Mouse (Mus musculus): Measurements from ENCODE around the gene Prkca. TPM values are rescaled to one million over a fixed set of nuclear protein-coding genes. Genes with fewer than 3 reads are reported as not detected.

Gene Prkca
- total and polyA plus RNA-seq, 2 experiments from 2014 or later: 7.9 to 32.0 TPM

DNA sequence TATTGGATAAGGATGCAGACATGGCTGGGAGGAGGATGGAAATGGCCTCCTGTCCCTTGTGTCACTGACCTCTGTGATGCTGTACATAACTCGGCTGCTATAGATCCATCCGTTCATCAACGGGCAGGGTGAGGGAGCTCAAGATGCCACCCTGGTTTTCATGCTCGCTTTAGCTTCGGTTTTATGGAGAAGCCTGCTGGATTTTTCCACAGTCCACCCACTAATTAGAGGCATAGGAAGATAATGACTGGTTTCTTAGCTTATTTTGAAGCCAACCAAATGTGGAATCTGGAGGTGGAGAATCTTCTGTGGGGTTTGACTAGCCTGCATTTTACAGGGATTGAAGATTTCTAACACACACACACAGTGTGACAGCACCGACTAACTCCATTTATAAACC lies 286.6 kb downstream of the Prkca start:
- WGBS: 90% methylated on average over 6 of the region's 6 CpGs
- Histone ChIP-seq H3K27me3 (ENCODE audit: insufficient read depth, low read length) (no peaks in the 10 kb centered on the region), H3K4me3 (ENCODE audit: low read depth, low read length) (no peak overlapping the region), H3K4me1 (ENCODE audit: insufficient read depth, low read length) (no peaks in the 10 kb centered on the region), H3K27ac (ENCODE audit: low read depth, low read length) (no peak overlapping the region), H3K36me3 (ENCODE audit: insufficient read depth, low read length) (no peaks in the 10 kb centered on the region), H3K4me2 (ENCODE audit: low read depth, low read length, poor library complexity, severe bottlenecking) (no peak overlapping the region), H3K9me3 (ENCODE audit: low read length) (no peaks in the 10 kb centered on the region), H3K9ac (replicated peaks; ENCODE audit: low read length, poor library complexity, severe bottlenecking) (no peak overlapping the region)
- no peak for TF ChIP-seq CTCF (IDR thresholded peaks at IDR 0.05)
- ATAC-seq (ENCODE audit: low FRiP score) (no peak), DNase-seq (ENCODE audit: low spot score) (no peak)

DNA sequence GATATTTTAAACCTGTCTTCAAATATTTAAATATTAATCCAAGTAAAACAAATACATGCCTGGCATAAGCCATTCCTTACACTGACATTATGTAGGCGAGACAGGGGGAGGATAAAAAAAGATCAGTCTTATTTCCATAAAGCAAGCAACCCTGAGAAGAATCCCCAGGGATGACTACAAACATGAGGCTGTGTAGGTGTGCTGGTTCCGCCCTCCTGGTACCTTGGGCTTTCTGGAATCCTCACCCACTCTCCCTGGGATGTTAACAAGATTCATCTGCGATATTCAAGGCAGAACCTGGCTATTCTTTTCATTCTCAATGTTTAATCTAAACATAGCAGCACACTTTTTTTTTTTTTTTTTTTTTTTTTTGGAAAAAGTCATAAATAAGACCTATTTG lies 289.1 kb downstream of the Prkca start:
- no peaks in the 10 kb centered on the region for H3K9me3 ChIP-seq (ENCODE audit: low read length)
- H3K4me2 ChIP-seq (ENCODE audit: low read depth, low read length, poor library complexity, severe bottlenecking): no peak overlapping the region
- DNase-seq (ENCODE audit: low spot score) (no peak), ATAC-seq (ENCODE audit: low FRiP score) (no peak)
- no peaks in the 10 kb centered on the region for H3K27me3 ChIP-seq (ENCODE audit: insufficient read depth, low read length)
- no peaks in the 10 kb centered on the region for H3K36me3 ChIP-seq (ENCODE audit: insufficient read depth, low read length)
- 82% methylated on average over 3 of the region's 3 CpGs for WGBS
- H3K4me3 ChIP-seq (ENCODE audit: low read depth, low read length): no peak overlapping the region
- no peaks in the 10 kb centered on the region for H3K4me1 ChIP-seq (ENCODE audit: insufficient read depth, low read length)
- H3K9ac ChIP-seq (replicated peaks; ENCODE audit: low read length, poor library complexity, severe bottlenecking): no peak overlapping the region
- no peak for TF ChIP-seq CTCF (IDR thresholded peaks at IDR 0.05)
- no peak overlapping the region for H3K27ac ChIP-seq (ENCODE audit: low read depth, low read length)

DNA sequence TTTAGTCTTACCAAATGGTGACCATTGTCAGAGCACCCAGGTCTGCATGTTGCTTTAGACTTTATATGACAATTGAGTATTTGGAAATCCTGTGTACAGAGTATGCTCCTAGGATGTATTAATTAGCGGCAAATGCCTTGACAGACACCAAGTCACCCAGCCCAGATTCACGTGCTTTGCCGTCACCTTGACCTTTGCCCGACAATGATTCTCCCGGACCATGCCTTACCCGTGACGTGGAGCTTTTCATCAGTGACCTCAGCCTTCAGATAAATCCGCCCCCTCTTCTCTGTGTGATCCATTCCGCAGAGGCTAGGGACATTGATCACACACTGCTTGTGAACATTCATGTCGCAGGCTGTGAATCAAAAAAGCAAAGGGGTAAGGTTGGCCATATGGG lies 290.0 kb downstream of the Prkca start:
- ATAC-seq (ENCODE audit: low FRiP score) (no peak), DNase-seq (ENCODE audit: low spot score) (no peak)
- no peak overlapping the region for H3K9ac ChIP-seq (replicated peaks; ENCODE audit: low read length, poor library complexity, severe bottlenecking)
- 82% methylated on average over 10 of the region's 10 CpGs for WGBS
- H3K9me3 ChIP-seq (ENCODE audit: low read length): no peaks in the 10 kb centered on the region
- H3K36me3 ChIP-seq (ENCODE audit: insufficient read depth, low read length): no peaks in the 10 kb centered on the region
- no peaks in the 10 kb centered on the region for H3K27me3 ChIP-seq (ENCODE audit: insufficient read depth, low read length)
- no peaks in the 10 kb centered on the region for H3K4me1 ChIP-seq (ENCODE audit: insufficient read depth, low read length)
- no peak for TF ChIP-seq CTCF (IDR thresholded peaks at IDR 0.05)
- H3K27ac ChIP-seq (ENCODE audit: low read depth, low read length): no peak overlapping the region
- no peak overlapping the region for H3K4me3 ChIP-seq (ENCODE audit: low read depth, low read length)
- no peak overlapping the region for H3K4me2 ChIP-seq (ENCODE audit: low read depth, low read length, poor library complexity, severe bottlenecking)

DNA sequence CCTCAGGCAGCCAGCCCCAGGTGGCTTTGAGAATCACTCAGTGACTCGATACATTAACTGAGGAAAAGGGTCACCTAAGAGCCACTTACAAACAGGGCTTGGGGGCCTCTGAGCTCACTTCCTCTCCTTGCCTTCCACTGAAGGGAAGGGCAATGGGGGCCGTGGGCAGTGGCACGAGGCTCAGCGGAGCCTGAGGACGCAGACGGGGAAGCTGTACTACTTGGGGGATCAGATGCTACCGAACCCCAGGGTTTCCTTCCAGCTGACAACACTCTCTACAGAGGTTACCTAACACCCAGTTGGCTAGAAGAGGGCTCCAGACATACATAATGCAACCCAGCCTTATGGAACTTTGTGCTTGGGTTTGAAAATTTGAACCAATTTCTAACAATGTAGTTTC lies 302.1 kb downstream of the Prkca start:
- Histone ChIP-seq H3K27ac (ENCODE audit: low read depth, low read length) (no peak overlapping the region), H3K4me1 (ENCODE audit: insufficient read depth, low read length) (no peaks in the 10 kb centered on the region), H3K27me3 (ENCODE audit: insufficient read depth, low read length) (no peaks in the 10 kb centered on the region), H3K9ac (replicated peaks; ENCODE audit: low read length, poor library complexity, severe bottlenecking) (no peak overlapping the region), H3K36me3 (ENCODE audit: insufficient read depth, low read length) (no peaks in the 10 kb centered on the region), H3K4me2 (ENCODE audit: low read depth, low read length, poor library complexity, severe bottlenecking) (no peak overlapping the region), H3K4me3 (ENCODE audit: low read depth, low read length) (no peak overlapping the region), H3K9me3 (ENCODE audit: low read length) (no peaks in the 10 kb centered on the region)
- ATAC-seq (ENCODE audit: low FRiP score): no peak
- TF ChIP-seq CTCF (IDR thresholded peaks at IDR 0.05): no peak
- DNase-seq (ENCODE audit: low spot score): no peak
- 79% methylated on average over 7 of the region's 7 CpGs for WGBS

DNA sequence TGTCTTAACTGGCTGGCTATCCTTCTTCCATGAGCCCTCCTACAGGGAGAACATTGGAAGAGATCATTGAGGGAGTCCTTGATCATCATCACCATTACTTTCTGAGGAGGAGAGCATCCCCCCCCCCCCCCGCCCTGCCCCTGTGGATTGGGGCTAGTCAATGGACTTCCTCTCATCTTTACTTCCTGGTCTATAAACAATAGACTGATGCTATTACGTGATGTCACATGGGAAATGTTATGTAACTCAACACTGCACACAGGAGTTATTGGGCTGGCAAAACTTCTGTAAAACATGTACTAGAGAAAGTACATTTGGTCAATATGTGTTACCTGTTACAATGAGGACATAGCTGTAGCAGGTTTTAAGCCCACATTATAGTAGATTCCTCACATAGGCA lies 302.9 kb downstream of the Prkca start:
- WGBS: 93% methylated on average over 2 of the region's 2 CpGs

DNA sequence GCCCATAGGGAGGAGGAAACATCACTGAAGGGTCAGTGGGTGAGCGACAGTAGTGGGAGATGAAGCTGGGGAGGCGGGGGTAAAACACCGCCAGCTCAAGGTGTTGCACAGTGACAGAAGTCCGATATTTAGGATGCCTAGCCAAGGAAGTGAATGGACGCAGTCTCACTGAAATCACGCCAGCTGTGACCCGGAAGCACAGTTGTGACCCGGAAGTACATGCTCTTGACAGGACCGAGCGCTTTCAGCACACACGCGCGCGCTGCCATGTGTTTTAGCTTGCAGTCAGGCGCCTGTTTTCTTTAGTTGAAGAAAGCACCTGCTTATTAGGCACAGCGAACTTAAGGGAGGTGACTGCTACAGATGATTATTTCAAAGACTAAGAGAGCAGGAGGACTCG lies 304.0 kb downstream of the Prkca start:
- TF ChIP-seq CTCF (IDR thresholded peaks at IDR 0.05): no peak
- 92% methylated on average over 17 of the region's 17 CpGs for WGBS
- Histone ChIP-seq H3K4me3 (ENCODE audit: low read depth, low read length) (no peak overlapping the region), H3K9ac (replicated peaks; ENCODE audit: low read length, poor library complexity, severe bottlenecking) (no peak overlapping the region), H3K4me1 (ENCODE audit: insufficient read depth, low read length) (no peaks in the 10 kb centered on the region), H3K27ac (ENCODE audit: low read depth, low read length) (no peak overlapping the region), H3K36me3 (ENCODE audit: insufficient read depth, low read length) (no peaks in the 10 kb centered on the region), H3K4me2 (ENCODE audit: low read depth, low read length, poor library complexity, severe bottlenecking) (no peak overlapping the region), H3K27me3 (ENCODE audit: insufficient read depth, low read length) (no peaks in the 10 kb centered on the region), H3K9me3 (ENCODE audit: low read length) (no peaks in the 10 kb centered on the region)
- ATAC-seq (ENCODE audit: low FRiP score) (no peak), DNase-seq (ENCODE audit: low spot score) (no peak)

More for the DNA sequence above, 302.9 kb downstream of the Prkca start:
- H3K36me3 ChIP-seq (ENCODE audit: insufficient read depth, low read length): no peaks in the 10 kb centered on the region
- H3K4me2 ChIP-seq (ENCODE audit: low read depth, low read length, poor library complexity, severe bottlenecking): no peak overlapping the region
- no peak for DNase-seq (ENCODE audit: low spot score)
- H3K4me3 ChIP-seq (ENCODE audit: low read depth, low read length): no peak overlapping the region
- no peak overlapping the region for H3K27ac ChIP-seq (ENCODE audit: low read depth, low read length)
- no peaks in the 10 kb centered on the region for H3K9me3 ChIP-seq (ENCODE audit: low read length)
- H3K9ac ChIP-seq (replicated peaks; ENCODE audit: low read length, poor library complexity, severe bottlenecking): no peak overlapping the region
- no peaks in the 10 kb centered on the region for H3K27me3 ChIP-seq (ENCODE audit: insufficient read depth, low read length)
- no peak for TF ChIP-seq CTCF (IDR thresholded peaks at IDR 0.05)
- no peak for ATAC-seq (ENCODE audit: low FRiP score)
- no peaks in the 10 kb centered on the region for H3K4me1 ChIP-seq (ENCODE audit: insufficient read depth, low read length)
